Mouse (Mus musculus) gastrocnemius, postnatal 10 days (tissue): Measurements from ENCODE around the gene Cryab. TPM values are rescaled to one million over a fixed set of nuclear protein-coding genes. Genes with fewer than 3 reads are reported as not detected.

ENCODE experiments used
- DNase-seq: peaks from one replicate; pipeline ENCODE4 v3.0.0; 2021; ENCODE audit warnings: mixed read lengths
- long read RNA-seq, 2 experiments: library from polyadenylated mRNA; stranded (forward); transcript quantifications; one replicate each; pipeline ENCODE4 v2.0.0; 2021
- total RNA-seq, 2 experiments: library from RNA; stranded (reverse); gene quantifications; 2 replicates each; pipeline ENCODE4 v1.2.3; 2021

Gene Cryab
- total RNA-seq = 100 to 1,000 TPM; 667 to 687 TPM
- long read RNA-seq, experiment 1, transcript Cryab-202 (4 exons, 659 nt) = minor isoform, 12 of 269 reads
- long read RNA-seq, experiment 1, transcript Cryab-205 (4 exons, 836 nt) = minor isoform, 5 of 269 reads
- long read RNA-seq, experiment 1, transcript Cryab-201 (3 exons, 946 nt) = major isoform, 237 of 269 reads
- long read RNA-seq, experiment 1, partial matches to known transcripts = 1 of 269 reads
- long read RNA-seq, experiment 1, other reads (novel, unspliced or antisense) = 10 of 269 reads
- long read RNA-seq, experiment 2, transcript Cryab-202 (4 exons, 659 nt) = minor isoform, 11 of 270 reads
- long read RNA-seq, experiment 2, transcript Cryab-201 (3 exons, 946 nt) = major isoform, 244 of 270 reads
- long read RNA-seq, experiment 2, transcript Cryab-205 (4 exons, 836 nt) = minor isoform, 10 of 270 reads
- long read RNA-seq, experiment 2, partial matches to known transcripts = 0 of 270 reads
- long read RNA-seq, experiment 2, other reads (novel, unspliced or antisense) = 5 of 270 reads

GRCm38 (mm10) chr9:50751323-50751722, at the start of gene Cryab:
Cryab (plus strand) TSS chr9:50751325.
- DNase-seq = peak; percentile 28

GRCm38 (mm10) chr9:50704907-50705306, 46.2 kb upstream of the Cryab start:
- DNase-seq = no peak

GRCm38 (mm10) chr9:50709108-50709507, 42.0 kb upstream of the Cryab start:
- DNase-seq = no peak

- no peak for DNase-seq
These were observed 39.8 kb upstream of the Cryab start for GRCm38 (mm10) chr9:50711337-50711736.

- DNase-seq = no peak
These were observed 36.9 kb upstream of the Cryab start for GRCm38 (mm10) chr9:50714188-50714587.

GRCm38 (mm10) chr9:50718878-50719277, 32.2 kb upstream of the Cryab start:
- DNase-seq = no peak

- DNase-seq = no peak
These were observed 30.1 kb upstream of the Cryab start for GRCm38 (mm10) chr9:50721061-50721460.

GRCm38 (mm10) chr9:50722451-50722911, 28.6 kb upstream of the Cryab start:
- peak; percentile 48 for DNase-seq

- DNase-seq = peak; percentile 67
These were observed 27.7 kb upstream of the Cryab start for GRCm38 (mm10) chr9:50723406-50723805.

- DNase-seq = no peak
These were observed 27.0 kb upstream of the Cryab start for GRCm38 (mm10) chr9:50724147-50724546.

- DNase-seq = no peak
These were observed 26.3 kb upstream of the Cryab start for GRCm38 (mm10) chr9:50724661-50725330.

GRCm38 (mm10) chr9:50725921-50726590, 25.1 kb upstream of the Cryab start:
- DNase-seq = no peak

GRCm38 (mm10) chr9:50727171-50727924, 23.8 kb upstream of the Cryab start:
- DNase-seq = peak; percentile 19

GRCm38 (mm10) chr9:50727925-50728651, 23.0 kb upstream of the Cryab start:
- peak; percentile 72 for DNase-seq

- no peak for DNase-seq
These were observed 21.5 kb upstream of the Cryab start for GRCm38 (mm10) chr9:50729600-50729999.

GRCm38 (mm10) chr9:50732560-50732959, 18.6 kb upstream of the Cryab start:
- DNase-seq = no peak

GRCm38 (mm10) chr9:50734989-50735388, 16.1 kb upstream of the Cryab start:
- DNase-seq = peak; percentile 47

GRCm38 (mm10) chr9:50738914-50739870, 11.9 kb upstream of the Cryab start, which contains the start of gene Dixdc1:
Dixdc1 (minus strand) TSS chr9:50739517.
- peak; percentile 93 for DNase-seq

GRCm38 (mm10) chr9:50740867-50741784, 10.0 kb upstream of the Cryab start:
- no peak for DNase-seq
